Mouse (Mus musculus): Measurements from ENCODE around the gene Nrgn. TPM values are rescaled to one million over a fixed set of nuclear protein-coding genes. Genes with fewer than 3 reads are reported as not detected.

Gene Nrgn
- polyA plus RNA-seq, 1 experiment from 2014 or later: 4.2 TPM

GRCm38 (mm10) chr9:37569231-37569835 lies 16.6 kb upstream of the Nrgn start:
- H3K4me3 ChIP-seq (ENCODE audit: low read depth, low read length): no peak overlapping the region
- TF ChIP-seq CTCF (IDR thresholded peaks at IDR 0.05) (no peak), EP300 (IDR thresholded peaks at IDR 0.05) (no peak)
- DNase-seq (ENCODE audit: low spot score) (no peak), ATAC-seq (no peak; the same call in 1 of the 2 replicates)
- 44% methylated on average over 2 of the region's 2 CpGs for WGBS
- no peaks in the 10 kb centered on the region for H3K9me3 ChIP-seq (ENCODE audit: low read length)
- H3K36me3 ChIP-seq (ENCODE audit: insufficient read depth, low read length): no peaks in the 10 kb centered on the region
- H3K9ac ChIP-seq (replicated peaks; ENCODE audit: low read depth): no peak overlapping the region
- H3K4me2 ChIP-seq (replicated peaks; ENCODE audit: low read depth, low read length): no peak overlapping the region
- H3K4me1 ChIP-seq (ENCODE audit: insufficient read depth, low read depth, low read length): peaks cover 7% of the 10 kb centered on the region; the same call in 1 of the 2 replicates
- H3K27ac ChIP-seq (ENCODE audit: low read length): no peak overlapping the region
- no peaks in the 10 kb centered on the region for H3K27me3 ChIP-seq (replicated peaks; ENCODE audit: insufficient read depth, low read length)

- 29% methylated on average over 4 of the region's 4 CpGs for WGBS
- H3K9ac ChIP-seq (replicated peaks; ENCODE audit: low read depth): no peak overlapping the region
- peak overlapping the region; percentile 12; the same call in 1 of the 2 replicates for H3K27ac ChIP-seq (ENCODE audit: low read length)
- peak overlapping the region; percentile 33; the same call in 1 of the 2 replicates for H3K4me2 ChIP-seq (replicated peaks; ENCODE audit: low read depth, low read length)
- ATAC-seq: 0 out of 2 replicates have a peak, but pooled peaks have one; percentile 38
- H3K4me1 ChIP-seq (ENCODE audit: insufficient read depth, low read depth, low read length): peaks cover 7% of the 10 kb centered on the region; the same call in 1 of the 2 replicates
- H3K36me3 ChIP-seq (ENCODE audit: insufficient read depth, low read length): no peaks in the 10 kb centered on the region
- no peak overlapping the region for H3K4me3 ChIP-seq (ENCODE audit: low read depth, low read length)
- no peaks in the 10 kb centered on the region for H3K27me3 ChIP-seq (replicated peaks; ENCODE audit: insufficient read depth, low read length)
- no peak for TF ChIP-seq CTCF (IDR thresholded peaks at IDR 0.05)
- no peak for TF ChIP-seq EP300 (IDR thresholded peaks at IDR 0.05)
- no peaks in the 10 kb centered on the region for H3K9me3 ChIP-seq (ENCODE audit: low read length)
- DNase-seq (ENCODE audit: low spot score): no peak
Observed at GRCm38 (mm10) chr9:37568605-37569214, 16.0 kb upstream of the Nrgn start.

- Histone ChIP-seq H3K36me3 (ENCODE audit: insufficient read depth, low read length) (no peaks in the 10 kb centered on the region), H3K27ac (ENCODE audit: low read length) (peak overlapping the region; percentile 12; the same call in 1 of the 2 replicates), H3K4me2 (replicated peaks; ENCODE audit: low read depth, low read length) (peak overlapping the region; percentile 33), H3K9ac (replicated peaks; ENCODE audit: low read depth) (no peak overlapping the region), H3K4me1 (ENCODE audit: insufficient read depth, low read depth, low read length) (peaks cover 7% of the 10 kb centered on the region; the same call in 1 of the 2 replicates), H3K4me3 (ENCODE audit: low read depth, low read length) (no peak overlapping the region), H3K9me3 (ENCODE audit: low read length) (no peaks in the 10 kb centered on the region), H3K27me3 (replicated peaks; ENCODE audit: insufficient read depth, low read length) (no peaks in the 10 kb centered on the region)
- DNase-seq (ENCODE audit: low spot score) (no peak), ATAC-seq (peak; percentile 57)
- no peak for TF ChIP-seq EP300 (IDR thresholded peaks at IDR 0.05)
- WGBS: 28% methylated on average over 15 of the region's 15 CpGs
Observed at GRCm38 (mm10) chr9:37567892-37568604, 15.3 kb upstream of the Nrgn start.

GRCm38 (mm10) chr9:37567454-37567853 lies 14.8 kb upstream of the Nrgn start:
- DNase-seq (ENCODE audit: low spot score) (no peak), ATAC-seq (no peak)
- Histone ChIP-seq H3K27me3 (replicated peaks; ENCODE audit: insufficient read depth, low read length) (no peaks in the 10 kb centered on the region), H3K4me3 (ENCODE audit: low read depth, low read length) (no peak overlapping the region), H3K36me3 (ENCODE audit: insufficient read depth, low read length) (no peaks in the 10 kb centered on the region), H3K4me1 (ENCODE audit: insufficient read depth, low read depth, low read length) (peaks cover 7% of the 10 kb centered on the region; the same call in 1 of the 2 replicates), H3K9ac (replicated peaks; ENCODE audit: low read depth) (no peak overlapping the region), H3K27ac (ENCODE audit: low read length) (no peak overlapping the region), H3K9me3 (ENCODE audit: low read length) (no peaks in the 10 kb centered on the region), H3K4me2 (replicated peaks; ENCODE audit: low read depth, low read length) (peak overlapping the region; percentile 33; the same call in 1 of the 2 replicates)
- 47% methylated on average over 5 of the region's 5 CpGs for WGBS
- TF ChIP-seq CTCF (IDR thresholded peaks at IDR 0.05) (no peak), EP300 (IDR thresholded peaks at IDR 0.05) (no peak)

GRCm38 (mm10) chr9:37567019-37567418 lies 14.3 kb upstream of the Nrgn start:
- Histone ChIP-seq H3K4me2 (replicated peaks; ENCODE audit: low read depth, low read length) (no peak overlapping the region), H3K4me3 (ENCODE audit: low read depth, low read length) (no peak overlapping the region), H3K9ac (replicated peaks; ENCODE audit: low read depth) (no peak overlapping the region), H3K4me1 (ENCODE audit: insufficient read depth, low read depth, low read length) (peaks cover 7% of the 10 kb centered on the region; the same call in 1 of the 2 replicates), H3K27ac (ENCODE audit: low read length) (no peak overlapping the region), H3K36me3 (ENCODE audit: insufficient read depth, low read length) (no peaks in the 10 kb centered on the region), H3K9me3 (ENCODE audit: low read length) (no peaks in the 10 kb centered on the region), H3K27me3 (replicated peaks; ENCODE audit: insufficient read depth, low read length) (no peaks in the 10 kb centered on the region)
- WGBS: 95% methylated on average over 2 of the region's 2 CpGs
- ATAC-seq (no peak), DNase-seq (ENCODE audit: low spot score) (no peak)
- TF ChIP-seq CTCF (IDR thresholded peaks at IDR 0.05) (no peak), EP300 (IDR thresholded peaks at IDR 0.05) (no peak)

GRCm38 (mm10) chr9:37563805-37564204 lies 11.1 kb upstream of the Nrgn start:
- no peak overlapping the region for H3K27ac ChIP-seq (ENCODE audit: low read length)
- H3K9me3 ChIP-seq (ENCODE audit: low read length): no peaks in the 10 kb centered on the region
- WGBS: 44% methylated on average over 1 of the region's 1 CpGs
- DNase-seq (ENCODE audit: low spot score): no peak
- no peak overlapping the region for H3K9ac ChIP-seq (replicated peaks; ENCODE audit: low read depth)
- H3K4me2 ChIP-seq (replicated peaks; ENCODE audit: low read depth, low read length): no peak overlapping the region
- H3K4me3 ChIP-seq (ENCODE audit: low read depth, low read length): no peak overlapping the region
- H3K36me3 ChIP-seq (ENCODE audit: insufficient read depth, low read length): no peaks in the 10 kb centered on the region
- H3K4me1 ChIP-seq (ENCODE audit: insufficient read depth, low read depth, low read length): peaks cover 4% of the 10 kb centered on the region; the same call in 1 of the 2 replicates
- no peak for ATAC-seq
- TF ChIP-seq EP300 (IDR thresholded peaks at IDR 0.05): no peak
- TF ChIP-seq CTCF (IDR thresholded peaks at IDR 0.05): no peak
- H3K27me3 ChIP-seq (replicated peaks; ENCODE audit: insufficient read depth, low read length): no peaks in the 10 kb centered on the region
